ENCODE assay signal across 8 mouse cellular contexts in the genomic region with DNA sequence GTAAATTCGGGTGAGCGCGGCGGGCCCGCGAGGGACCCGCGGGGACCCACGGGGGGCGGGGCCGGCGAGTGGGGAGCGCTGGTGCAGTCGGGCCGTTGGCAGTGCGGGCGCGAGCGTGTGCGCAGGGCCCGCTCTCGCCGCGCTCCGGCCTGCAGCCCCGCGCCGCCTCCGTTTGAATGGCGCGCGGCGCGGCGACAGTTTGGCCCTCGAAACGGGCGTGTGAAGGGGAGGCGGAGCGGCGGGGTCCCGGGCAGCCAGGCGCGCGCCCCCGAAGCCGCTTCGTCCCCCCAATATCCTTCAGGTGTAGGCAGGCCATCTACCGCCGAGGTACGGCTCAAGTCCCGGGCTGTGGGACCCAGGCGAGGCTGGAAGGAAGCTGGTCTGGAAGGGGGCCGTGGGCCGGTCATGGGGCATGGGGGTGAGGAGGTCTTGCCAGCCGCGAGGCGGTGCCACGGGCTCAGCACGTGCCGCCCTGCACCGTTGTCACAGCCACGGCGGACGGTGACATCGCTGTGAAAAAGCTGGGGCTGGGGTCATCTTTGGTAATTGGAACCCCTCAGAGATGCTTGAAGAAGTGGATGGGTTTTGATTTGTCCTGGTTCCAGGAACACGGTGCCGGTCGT. TPM values are rescaled to one million over a fixed set of nuclear protein-coding genes. Genes with fewer than 3 reads are reported as not detected.
DNase-seq lines count a peak whose midpoint lies in the region; ATAC-seq and TF ChIP-seq lines count a peak whose summit lies in the region.

No protein-coding gene starts in this region.

- no peaks in the 10 kb centered on the region for H3K27me3 ChIP-seq in kidney, postnatal 0 days (ENCODE audit: insufficient read depth, low read length)
- H3K27me3 ChIP-seq in embryonic facial prominence, embryonic 10.5 days (replicated peaks; ENCODE audit: low read depth, poor library complexity, severe bottlenecking): no peaks in the 10 kb centered on the region
- H3K27me3 ChIP-seq in heart, postnatal 0 days (ENCODE audit: control insufficient read depth, insufficient read depth, low read length): no peaks in the 10 kb centered on the region
- H3K27me3 ChIP-seq in liver, embryonic 13.5 days: no peaks in the 10 kb centered on the region

- peak overlapping the region; percentile 82 for H3K4me2 ChIP-seq in kidney, postnatal 0 days (ENCODE audit: low read length)
- peak overlapping the region; percentile 94 for H3K4me2 ChIP-seq in heart, postnatal 0 days (ENCODE audit: low read depth, low read length)
- peak overlapping the region; percentile 97 for H3K4me2 ChIP-seq in liver, embryonic 13.5 days

- ATAC-seq in kidney, postnatal 0 days (replicated peaks; ENCODE audit: low FRiP score, low read depth): peak; percentile 82
- ATAC-seq in heart, postnatal 0 days (ENCODE audit: insufficient read depth, low read depth): peak; percentile 51
- peak; percentile 62 for ATAC-seq in liver, embryonic 13.5 days (ENCODE audit: low read depth)
- 0 out of 2 replicates have a peak, but pooled peaks have one; percentile 20 for ATAC-seq in monocyte, adult 5-6 weeks (replicated peaks; ENCODE audit: insufficient number of reproducible peaks, low FRiP score, low TSS enrichment, poor library complexity, severe bottlenecking)

- no peaks in the 10 kb centered on the region for H3K4me1 ChIP-seq in kidney, postnatal 0 days (replicated peaks; ENCODE audit: insufficient read depth, low read length)
- H3K4me1 ChIP-seq in embryonic facial prominence, embryonic 10.5 days: peaks cover 8% of the 10 kb centered on the region
- H3K4me1 ChIP-seq in heart, postnatal 0 days (ENCODE audit: control insufficient read depth, insufficient read depth): peaks cover 4% of the 10 kb centered on the region; the same call in 1 of the 2 replicates
- H3K4me1 ChIP-seq in liver, embryonic 13.5 days (replicated peaks): peaks cover 44% of the 10 kb centered on the region

- WGBS in kidney, postnatal 0 days: under 1% methylated on average over 67 of the region's 69 CpGs
- 2% methylated on average over 69 of the region's 69 CpGs for WGBS in embryonic facial prominence, embryonic 10.5 days
- under 1% methylated on average over 61 of the region's 69 CpGs for WGBS in heart, postnatal 0 days
- under 1% methylated on average over 68 of the region's 69 CpGs for WGBS in liver, embryonic 13.5 days (ENCODE audit: insufficient replicate concordance)

- peak overlapping the region; percentile 96 for H3K27ac ChIP-seq in kidney, postnatal 0 days
- H3K27ac ChIP-seq in embryonic facial prominence, embryonic 10.5 days (replicated peaks): peak overlapping the region; percentile 100
- H3K27ac ChIP-seq in heart, postnatal 0 days (ENCODE audit: low read depth): peak overlapping the region; percentile 95
- H3K27ac ChIP-seq in liver, embryonic 13.5 days: peak overlapping the region; percentile 91

- peak overlapping the region; percentile 92 for H3K9ac ChIP-seq in kidney, postnatal 0 days (ENCODE audit: low read depth, low read length)
- peak overlapping the region; percentile 85 for H3K9ac ChIP-seq in heart, postnatal 0 days (replicated peaks; ENCODE audit: low read depth, low read length)
- peak overlapping the region; percentile 91 for H3K9ac ChIP-seq in liver, embryonic 13.5 days

- no peaks in the 10 kb centered on the region for H3K36me3 ChIP-seq in kidney, postnatal 0 days (ENCODE audit: insufficient read depth, low read length)
- H3K36me3 ChIP-seq in embryonic facial prominence, embryonic 10.5 days (replicated peaks): no peaks in the 10 kb centered on the region
- no peaks in the 10 kb centered on the region for H3K36me3 ChIP-seq in heart, postnatal 0 days (replicated peaks; ENCODE audit: control insufficient read depth, insufficient read depth, low read length)
- no peaks in the 10 kb centered on the region for H3K36me3 ChIP-seq in liver, embryonic 13.5 days

- TF ChIP-seq EP300 in heart, postnatal 0 days (IDR thresholded peaks at IDR 0.05; ENCODE audit: low read depth): no peak

- no peak for TF ChIP-seq CTCF in kidney, postnatal 0 days (IDR thresholded peaks at IDR 0.05; ENCODE audit: low read depth)
- no peak for TF ChIP-seq CTCF in heart, postnatal 0 days (IDR thresholded peaks at IDR 0.05; ENCODE audit: low read depth)

- H3K4me3 ChIP-seq in kidney, postnatal 0 days (replicated peaks; ENCODE audit: low read depth, low read length): peak overlapping the region; percentile 88
- H3K4me3 ChIP-seq in embryonic facial prominence, embryonic 10.5 days: peak overlapping the region; percentile 94
- peak overlapping the region; percentile 91 for H3K4me3 ChIP-seq in heart, postnatal 0 days (ENCODE audit: low read depth, low read length)
- H3K4me3 ChIP-seq in liver, embryonic 13.5 days (replicated peaks): peak overlapping the region; percentile 91

- peak; percentile 35 for DNase-seq in kidney, postnatal 0 days (ENCODE audit: low spot score)
- no peak for DNase-seq in kidney, adult 8-10 months
- DNase-seq in WW6 (ENCODE audit: low read depth, low spot score): peak; percentile 57
- DNase-seq in embryonic facial prominence, embryonic 10.5 days (ENCODE audit: low spot score): peak; percentile 78
- peak; percentile 39 for DNase-seq in heart, postnatal 0 days (ENCODE audit: low spot score)
- DNase-seq in liver, embryonic 13.5 days: peak; percentile 41
- DNase-seq in thymus, postnatal 14 days: peak; percentile 90

- no peaks in the 10 kb centered on the region for H3K9me3 ChIP-seq in kidney, postnatal 0 days (replicated peaks; ENCODE audit: low read length)
- H3K9me3 ChIP-seq in embryonic facial prominence, embryonic 10.5 days: no peaks in the 10 kb centered on the region
- no peaks in the 10 kb centered on the region for H3K9me3 ChIP-seq in heart, postnatal 0 days (replicated peaks; ENCODE audit: control insufficient read depth, low read length)
- no peaks in the 10 kb centered on the region for H3K9me3 ChIP-seq in liver, embryonic 13.5 days (replicated peaks)

RNA-seq across cellular contexts. Expression of gene Nup205, which starts 0.5 kb away (rescaled TPM):
- 17.9 and 18.4 TPM in 2 replicates for polyA plus RNA-seq in kidney, postnatal 0 days (2015; fragmentation: Nextera tagmentation; extraction: Ambion mirVana)
- 55.4 and 58.6 TPM in 2 replicates for polyA plus RNA-seq in embryonic facial prominence, embryonic 10.5 days (2016; fragmentation: Nextera tagmentation; extraction: Ambion mirVana)
- 34.6 and 36.7 TPM in 2 replicates for total RNA-seq in heart, postnatal 0 days (2014; rRNA removed; ENCODE audit: low replicate concordance)
- 7.0 and 7.1 TPM in 2 replicates for polyA plus RNA-seq in heart, postnatal 0 days (2015; fragmentation: Nextera tagmentation; extraction: Ambion mirVana)
- polyA plus RNA-seq in liver, embryonic 13.5 days (2015; fragmentation: Nextera tagmentation; extraction: Ambion mirVana): 22.0 and 28.2 TPM in 2 replicates
- 18.1 to 36.9 TPM (median 19.8 TPM) in 3 replicates for total RNA-seq in monocyte, adult 5-6 weeks (2017)

RNA-seq across cellular contexts. Expression of gene Cnot4, which starts 44.2 kb away (rescaled TPM):
- 21.0 and 23.5 TPM in 2 replicates for polyA plus RNA-seq in kidney, postnatal 0 days (2015; fragmentation: Nextera tagmentation; extraction: Ambion mirVana)
- polyA plus RNA-seq in embryonic facial prominence, embryonic 10.5 days (2016; fragmentation: Nextera tagmentation; extraction: Ambion mirVana): 29.1 and 30.1 TPM in 2 replicates
- 10.2 and 13.3 TPM in 2 replicates for total RNA-seq in heart, postnatal 0 days (2014; rRNA removed; ENCODE audit: low replicate concordance)
- polyA plus RNA-seq in heart, postnatal 0 days (2015; fragmentation: Nextera tagmentation; extraction: Ambion mirVana): 15.0 and 17.4 TPM in 2 replicates
- 13.7 and 16.5 TPM in 2 replicates for polyA plus RNA-seq in liver, embryonic 13.5 days (2015; fragmentation: Nextera tagmentation; extraction: Ambion mirVana)
- total RNA-seq in monocyte, adult 5-6 weeks (2017): 26.6 to 46.2 TPM (median 26.8 TPM) in 3 replicates

Comparison
In these comparisons a context has a peak if more than half of its experiments do, and no peak if none do; other contexts are left out.
1. DNase-seq: peak in kidney, postnatal 0 days (single experiment), WW6 (single experiment), embryonic facial prominence, embryonic 10.5 days (single experiment), heart, postnatal 0 days (single experiment), liver, embryonic 13.5 days (single experiment) and thymus, postnatal 14 days (single experiment); none in kidney, adult 8-10 months (0 of 2).
2. ATAC-seq: peak in every context shown above with its lines; median percentile 82 in kidney, postnatal 0 days; 62 in liver, embryonic 13.5 days; 51 in heart, postnatal 0 days; 20 in monocyte, adult 5-6 weeks.
3. Peak in every context shown above with its lines, with median percentiles within 50 percentile points of each other: H3K27ac ChIP-seq, H3K4me2 ChIP-seq, H3K4me3 ChIP-seq and H3K9ac ChIP-seq.